Mouse (Mus musculus) testis, postnatal 14 days (tissue): ENCODE measurements around the gene Lrg1.
"Not testable (repeated sequence)": the region's sequence is repeated elsewhere in the genome, so short reads cannot be mapped to it uniquely, and the experiment has no call there.

Experiments used
- DNase-seq: peaks from one replicate; pipeline ENCODE4 v3.0.0; 2021; ENCODE audit warnings: low spot score

Gene Lrg1

DNA sequence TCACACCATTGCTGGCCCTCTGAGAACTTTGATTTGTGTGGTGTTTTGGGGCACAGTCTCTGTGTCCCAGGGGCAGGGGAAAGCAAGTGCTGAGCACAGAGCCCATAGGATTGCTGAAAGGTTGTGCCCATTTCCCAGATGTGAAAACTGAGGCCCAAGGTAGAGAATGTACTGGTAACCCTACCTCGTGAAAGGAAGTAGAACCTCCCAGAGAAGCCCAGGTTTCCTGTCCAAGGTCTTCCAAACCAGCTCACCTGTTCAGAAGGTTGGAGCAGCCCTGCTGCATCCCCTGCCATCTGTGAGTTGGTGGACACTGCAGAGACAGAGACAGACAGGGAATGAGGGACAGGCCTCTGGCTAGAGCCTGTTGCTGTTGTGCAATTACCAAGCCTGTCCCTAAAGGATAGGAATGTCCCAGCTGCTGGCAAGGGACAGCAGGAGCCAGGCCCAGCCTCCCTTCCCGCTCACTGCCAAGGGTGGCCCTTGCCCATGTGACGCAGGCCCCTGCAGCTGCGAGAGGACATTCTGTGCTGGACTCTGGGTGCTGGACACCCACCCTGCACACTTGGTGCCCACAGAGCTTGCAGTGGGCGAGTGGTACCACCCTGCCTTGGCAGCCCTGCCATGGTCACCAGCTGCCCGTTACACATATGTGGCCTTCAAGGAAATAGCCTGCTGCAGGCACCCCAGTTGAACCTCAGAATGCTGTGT is 13.3 kb downstream of the Lrg1 start:
- peak; percentile 57 for DNase-seq

DNA sequence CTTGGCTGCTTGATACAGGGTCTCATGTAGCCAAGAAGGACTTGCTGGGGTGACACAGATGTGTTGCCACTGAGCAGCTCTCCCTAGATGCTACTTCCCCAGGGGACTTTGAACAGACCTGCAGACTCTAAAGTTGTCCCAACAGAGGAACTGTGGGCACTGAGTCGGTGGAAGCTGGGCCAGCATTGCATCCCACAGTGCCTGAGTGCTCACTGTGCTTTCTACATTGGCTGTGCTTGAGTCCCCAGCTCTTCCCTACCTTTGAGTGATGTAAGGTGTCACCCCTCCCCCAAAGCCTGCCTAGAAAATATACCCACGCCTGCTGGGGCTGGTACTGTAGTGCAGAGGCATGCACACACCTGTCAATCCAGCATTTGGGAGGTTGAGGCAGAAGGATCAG is 14.1 kb downstream of the Lrg1 start:
- DNase-seq = no peak

DNA sequence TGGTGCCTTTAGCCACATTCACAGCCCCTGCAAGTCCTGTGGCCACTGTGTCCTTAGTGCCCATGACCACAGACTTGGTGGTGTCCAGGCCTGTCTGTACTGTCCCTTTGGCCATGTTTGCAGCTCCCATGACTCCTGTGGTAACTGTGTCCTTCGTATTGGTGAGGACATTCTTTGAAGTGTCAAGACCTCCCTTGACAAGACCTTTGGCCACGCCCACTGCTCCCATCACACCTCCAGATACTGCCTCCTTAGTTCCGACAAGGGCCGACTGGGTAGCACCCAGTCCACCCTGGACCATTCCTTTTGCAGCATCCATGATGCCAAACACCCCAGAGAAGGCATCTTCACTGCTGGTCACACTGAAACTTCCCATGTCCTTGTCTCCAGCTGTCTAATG is 14.8 kb downstream of the Lrg1 start:
- no peak for DNase-seq

GRCm38 (mm10) chr17:56106436-56106835 is 15.4 kb downstream of the Lrg1 start:
- DNase-seq = not testable (repeated sequence)

GRCm38 (mm10) chr17:56104821-56105220 is 17.0 kb downstream of the Lrg1 start:
- not testable (repeated sequence) for DNase-seq

- no peak for DNase-seq
Observed at GRCm38 (mm10) chr17:56103465-56104285, 18.1 kb downstream of the Lrg1 start.

- DNase-seq = no peak
Observed at GRCm38 (mm10) chr17:56102927-56103326, 18.9 kb downstream of the Lrg1 start.

GRCm38 (mm10) chr17:56102158-56102557 is 19.6 kb downstream of the Lrg1 start:
- no peak for DNase-seq

- no peak for DNase-seq
Observed at GRCm38 (mm10) chr17:56100811-56101210, 21.0 kb downstream of the Lrg1 start.

DNA sequence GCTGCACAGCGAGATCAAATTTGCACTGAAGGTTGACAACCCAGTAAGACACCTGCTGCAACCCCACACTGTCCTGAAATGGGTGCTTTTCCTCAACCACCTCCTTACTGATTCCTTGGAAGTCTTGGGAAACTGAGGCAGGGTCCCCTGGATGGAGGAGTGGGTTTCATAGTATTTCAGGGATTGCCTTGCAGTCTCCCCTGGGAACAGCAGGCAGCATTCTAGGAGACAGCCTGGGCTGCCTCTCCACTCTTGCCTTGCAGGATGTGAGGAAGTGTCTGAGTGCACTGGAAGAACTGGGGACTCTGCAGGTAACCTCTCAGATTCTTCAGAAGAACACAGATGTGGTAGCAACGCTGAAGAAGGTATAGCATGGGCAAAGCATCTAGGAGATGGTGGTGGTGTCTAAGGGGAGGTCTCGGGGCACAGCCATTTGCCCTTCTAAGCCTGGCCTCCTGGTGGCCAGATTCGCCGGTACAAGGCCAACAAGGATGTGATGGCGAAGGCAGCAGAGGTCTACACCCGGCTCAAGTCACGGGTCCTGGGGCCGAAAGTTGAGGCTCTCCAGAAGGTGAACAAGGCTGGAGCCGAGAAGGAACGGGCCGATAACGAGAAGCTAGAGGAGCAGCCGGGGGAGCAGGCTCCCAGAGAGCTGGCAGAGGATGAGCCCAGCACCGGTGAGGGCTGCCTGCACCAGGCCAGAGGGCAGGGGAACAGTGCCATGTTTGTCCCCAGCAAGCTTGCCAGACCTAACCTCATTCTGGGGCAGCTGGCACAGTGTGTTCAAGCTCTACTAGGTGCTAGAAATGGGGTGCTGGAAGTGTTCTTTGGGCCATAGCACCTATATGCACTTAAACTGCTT is 22.9 kb downstream of the Lrg1 start:
- DNase-seq = no peak

GRCm38 (mm10) chr17:56098180-56098579 is 23.6 kb downstream of the Lrg1 start:
- DNase-seq = no peak

- DNase-seq = no peak
Observed at GRCm38 (mm10) chr17:56096883-56097282, 24.9 kb downstream of the Lrg1 start.

DNA sequence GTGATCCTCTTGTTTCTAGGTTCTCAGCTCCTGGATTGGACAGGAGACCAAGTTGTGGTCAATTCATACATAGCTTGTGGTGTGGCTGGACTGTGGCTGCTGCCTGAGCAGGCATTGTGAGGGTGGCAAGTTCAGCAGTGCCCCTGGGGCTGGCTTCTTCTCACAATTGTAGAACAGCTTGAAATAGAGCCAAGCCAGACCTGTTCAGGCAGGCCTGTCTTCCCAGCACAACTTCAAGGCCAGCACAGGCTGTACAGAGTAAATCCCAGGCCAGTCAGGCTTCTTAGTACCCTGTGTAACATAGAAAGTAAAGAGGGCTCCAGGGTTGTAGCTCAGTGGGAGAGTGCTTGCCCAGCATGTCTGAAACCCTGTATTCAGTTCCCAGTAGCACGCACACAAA is 29.0 kb downstream of the Lrg1 start:
- DNase-seq = peak; percentile 71

GRCm38 (mm10) chr17:56092312-56092711 is 29.5 kb downstream of the Lrg1 start:
- no peak for DNase-seq

- peak; percentile 53 for DNase-seq
Observed at GRCm38 (mm10) chr17:56080781-56081585, 40.8 kb downstream of the Lrg1 start.

DNA sequence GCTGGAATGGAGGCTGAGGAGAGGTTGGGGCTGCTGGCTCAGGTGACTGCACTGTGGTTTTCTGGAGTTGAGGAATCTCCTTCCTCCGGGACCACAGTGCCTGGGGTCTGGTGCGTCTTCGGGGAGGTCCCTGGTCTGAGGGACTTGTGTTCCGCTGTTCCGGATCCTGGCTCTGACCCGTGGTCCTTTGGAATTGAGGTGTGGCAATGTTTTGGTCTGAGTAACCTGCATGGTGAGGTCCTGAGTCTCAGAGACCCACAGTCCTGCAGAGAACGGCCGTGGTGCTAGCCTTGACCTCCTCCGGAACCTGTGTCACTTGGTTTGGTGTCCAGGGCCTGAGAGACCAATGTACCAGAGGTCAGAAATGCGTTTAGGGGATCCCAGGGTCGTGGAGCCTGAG is 41.9 kb downstream of the Lrg1 start:
- DNase-seq = peak; percentile 59

GRCm38 (mm10) chr17:56078880-56079795 is 42.7 kb downstream of the Lrg1 start, which contains the start of gene Hdgfl2:
Hdgfl2 (plus strand) TSS chr17:56079634.
- peak; percentile 100 for DNase-seq

DNA sequence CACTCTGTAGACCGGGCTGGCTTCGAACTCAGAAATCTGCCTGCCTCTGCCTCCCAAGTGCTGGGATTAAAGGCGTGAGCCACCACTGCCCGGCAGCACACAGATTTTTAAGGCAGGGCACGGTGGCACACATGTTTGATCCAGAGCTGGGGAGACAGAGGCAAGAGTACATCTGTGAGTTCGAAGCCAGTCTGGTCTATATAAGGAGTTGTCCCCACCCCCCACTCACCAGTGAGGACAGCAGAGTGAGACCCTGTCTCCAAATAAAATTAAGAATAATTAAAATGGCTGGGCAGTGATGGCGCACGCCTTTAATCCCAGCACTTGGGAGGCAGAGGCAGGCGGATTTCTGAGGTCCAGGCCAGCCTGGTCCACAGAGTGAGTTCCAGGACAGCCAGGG is 43.4 kb downstream of the Lrg1 start:
- not testable (repeated sequence) for DNase-seq

DNA sequence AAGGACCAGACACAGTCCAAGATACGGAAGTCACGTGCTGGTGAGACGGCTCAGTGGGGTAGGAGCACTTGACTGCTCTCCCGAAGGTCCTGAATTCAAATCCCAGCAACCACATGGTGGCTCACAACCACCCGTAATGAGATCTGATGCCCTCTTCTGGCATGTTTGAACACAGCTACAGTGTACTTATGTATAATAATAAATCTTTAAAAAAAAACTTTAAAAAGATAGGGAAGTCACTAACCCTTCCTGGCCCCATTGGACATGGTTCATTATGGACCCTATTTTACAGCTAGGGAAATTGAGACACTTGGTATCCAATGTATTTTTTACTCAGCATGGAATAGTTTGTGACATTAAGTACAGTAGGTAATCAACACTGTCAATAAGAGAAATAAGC is 44.3 kb downstream of the Lrg1 start:
- DNase-seq = no peak

DNA sequence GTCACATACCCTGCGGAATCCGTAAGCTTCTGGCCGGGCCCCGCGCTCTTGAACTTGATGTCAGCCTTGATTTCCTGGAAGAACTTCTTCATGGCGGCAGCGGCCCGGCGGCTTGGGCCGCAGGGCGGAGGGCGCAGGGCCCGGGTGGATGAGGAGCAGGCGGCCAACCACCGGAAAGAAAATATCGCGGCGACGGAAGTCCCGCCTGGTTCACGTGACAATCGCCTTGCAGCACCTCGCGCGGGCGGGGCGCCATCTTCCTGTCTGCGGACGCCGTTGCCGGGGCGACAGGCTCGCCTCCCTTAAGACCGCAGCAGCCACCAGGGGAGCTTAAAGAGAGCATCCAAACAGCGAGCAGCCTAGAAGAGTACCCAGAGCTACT is 47.0 kb downstream of the Lrg1 start, which contains the start of gene Ubxn6:
Gene Ubxn6, minus strand, starts transcription at position 202 of the 382 bp plus-strand sequence.
- peak; percentile 95 for DNase-seq
